Mouse (Mus musculus) intestine, postnatal 0 days (tissue): Measurements from ENCODE around the gene Aven. TPM values are rescaled to one million over a fixed set of nuclear protein-coding genes. Genes with fewer than 3 reads are reported as not detected.

ENCODE experiments used
- ATAC-seq: fragments of 200-750 bp; cut with Nextera tagmentation; 2 replicates; pipeline ENCODE4 v1.8.0; 2017; ENCODE audit warnings: mild to moderate bottlenecking, moderate TSS enrichment, moderate library complexity
- H3K27ac ChIP-seq: fragments of 300-500 bp; sonication (generic); 2 replicates; pipeline ENCODE4 v1.5.1; 2014; ENCODE audit warnings: mild to moderate bottlenecking, low read depth, low read length, moderate library complexity
- H3K27me3 ChIP-seq: fragments of 300-500 bp; sonication (generic); replicated peaks from 2 replicates; pipeline ENCODE4 v1.6.1; 2014; ENCODE audit warnings: low read length, mixed read lengths; ENCODE audit not compliant: control insufficient read depth, insufficient read depth
- H3K36me3 ChIP-seq: fragments of 300-500 bp; sonication (generic); 2 replicates; pipeline ENCODE4 v1.6.1; 2014; ENCODE audit warnings: mild to moderate bottlenecking, moderate library complexity; ENCODE audit not compliant: control insufficient read depth, insufficient read depth
- H3K4me1 ChIP-seq: fragments of 300-500 bp; sonication (generic); replicated peaks from 2 replicates; pipeline ENCODE4 v1.6.1; 2014; ENCODE audit warnings: antibody characterized with exemption, low read length, mixed read lengths; ENCODE audit not compliant: control insufficient read depth, insufficient read depth
- H3K4me2 ChIP-seq: fragments of 300-500 bp; sonication (generic); replicated peaks from 2 replicates; pipeline ENCODE4 v1.6.1; 2014; ENCODE audit warnings: low read depth, mild to moderate bottlenecking, moderate library complexity
- H3K4me3 ChIP-seq: fragments of 300-500 bp; sonication (generic); 2 replicates; pipeline ENCODE4 v1.5.1; 2014; ENCODE audit warnings: low read depth, low read length
- H3K9ac ChIP-seq: fragments of 300-500 bp; sonication (generic); 2 replicates; pipeline ENCODE4 v1.6.1; 2014; ENCODE audit warnings: mild to moderate bottlenecking, low read depth, low read length
- H3K9me3 ChIP-seq: fragments of 300-500 bp; sonication (generic); 2 replicates; pipeline ENCODE4 v1.6.1; 2016; ENCODE audit warnings: mixed run types; ENCODE audit not compliant: control insufficient read depth
- CTCF ChIP-seq: sonication (generic); IDR thresholded peaks from 2 replicates; pipeline ENCODE4 v1.5.1; 2016; ENCODE audit warnings: low read depth, mild to moderate bottlenecking, control low read depth, antibody characterized with exemption, moderate library complexity
- WGBS: fragments of 180-500 bp; shearing (Covaris S2); extraction: QIAGEN DNeasy Blood & Tissue Kit; methylation state at CpG from one replicate; pipeline ENCODE4 v1.1.7; 2014; 5-methylcytosine and 5-hydroxymethylcytosine counted together
- polyA plus RNA-seq: library from polyadenylated mRNA; unstranded; fragments of >200 nt; fragmentation: Nextera tagmentation; extraction: Ambion mirVana; gene quantifications from 2 replicates; pipeline ENCODE4 v1.2.1, GENCODE M21; 2015

Aven gene
- polyA plus RNA-seq, 1 experiment from 2014 or later: 5.9 TPM

- Histone ChIP-seq H3K36me3 (no peaks in the 10 kb centered on the region), H3K9ac (no peak overlapping the region), H3K4me3 (no peak overlapping the region), H3K4me2 (no peak overlapping the region), H3K27ac (no peak overlapping the region), H3K9me3 (0 out of 2 replicates have a peak, but pooled peaks cover 2% of the 10 kb centered on the region), H3K4me1 (no peaks in the 10 kb centered on the region), H3K27me3 (no peaks in the 10 kb centered on the region)
- 64% methylated on average over 3 of the region's 3 CpGs for WGBS
- ATAC-seq: no peak
- no peak for TF ChIP-seq CTCF
Observed at GRCm38 (mm10) chr2:112516728-112517127, 24.0 kb downstream of the Aven start.

GRCm38 (mm10) chr2:112517218-112517617 lies 24.5 kb downstream of the Aven start:
- Histone ChIP-seq H3K27ac (no peak overlapping the region), H3K36me3 (no peaks in the 10 kb centered on the region), H3K9ac (no peak overlapping the region), H3K9me3 (0 out of 2 replicates have a peak, but pooled peaks cover 2% of the 10 kb centered on the region), H3K4me1 (no peaks in the 10 kb centered on the region), H3K4me2 (no peak overlapping the region), H3K4me3 (no peak overlapping the region), H3K27me3 (no peaks in the 10 kb centered on the region)
- no peak for ATAC-seq
- 74% methylated on average over 3 of the region's 3 CpGs for WGBS
- TF ChIP-seq CTCF: no peak

DNA sequence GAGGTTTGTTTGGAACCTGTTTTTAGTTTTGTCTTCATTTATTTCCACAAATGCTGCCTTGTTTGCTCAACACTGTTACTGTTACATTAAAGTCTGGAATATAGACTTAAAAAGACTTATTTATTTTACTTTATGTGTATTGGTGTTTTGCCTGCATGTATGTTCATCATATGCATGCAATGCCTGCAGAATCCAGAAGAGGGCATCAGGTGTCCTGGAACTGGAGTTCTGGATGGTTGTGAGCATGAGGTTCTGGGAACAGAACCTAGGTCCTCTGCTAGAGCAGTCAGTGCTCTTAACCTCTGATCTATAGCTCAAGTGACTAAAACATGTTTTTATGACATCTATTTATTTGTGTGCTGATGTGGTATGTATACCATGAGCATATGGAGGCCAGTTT lies 25.8 kb downstream of the Aven start:
- H3K4me1 ChIP-seq: no peaks in the 10 kb centered on the region

DNA sequence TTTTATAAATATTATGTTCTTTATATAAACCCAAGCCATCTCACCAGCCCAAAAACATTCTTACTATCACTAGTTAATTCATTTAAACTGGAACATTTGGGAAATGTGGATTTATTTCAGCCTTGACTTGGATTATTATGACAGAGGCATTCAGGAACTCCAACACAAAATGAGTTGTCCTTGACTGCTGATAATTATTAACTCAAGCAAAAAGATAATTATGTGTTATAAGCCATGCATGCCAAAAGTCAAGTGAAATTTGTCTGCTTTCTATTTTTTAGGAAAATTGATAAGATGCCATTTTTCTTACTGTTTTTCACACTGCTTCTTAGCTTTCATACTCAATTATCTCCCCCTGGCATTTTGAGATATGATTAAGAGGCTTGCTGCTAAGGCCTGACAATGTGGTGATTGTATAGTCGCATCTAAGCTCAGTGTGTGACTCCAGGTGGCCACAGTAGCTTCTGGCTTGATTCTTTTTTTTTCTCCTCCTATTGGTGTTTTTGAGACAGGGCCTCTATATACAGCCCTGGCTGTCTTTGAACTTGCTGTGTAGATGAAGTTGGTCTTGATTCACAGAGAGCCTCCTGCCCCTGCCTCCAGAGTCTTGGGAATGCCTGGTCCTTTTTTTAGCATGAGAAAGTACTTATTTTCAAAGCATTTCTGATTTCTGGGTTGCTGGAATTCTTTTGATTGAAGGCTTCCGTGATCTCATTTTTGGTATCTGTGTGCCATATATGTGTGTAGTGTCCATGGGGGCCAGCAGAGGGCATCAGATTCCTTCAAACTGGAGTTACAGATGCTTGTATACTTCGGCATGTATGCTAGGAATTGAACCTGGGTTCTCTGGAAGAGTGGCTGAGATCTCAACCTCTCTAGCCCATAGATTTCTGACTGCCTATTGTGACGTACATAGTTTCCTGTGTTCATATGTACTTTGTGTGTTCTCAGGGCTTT lies 28.0 kb downstream of the Aven start:
- no peak overlapping the region for H3K4me3 ChIP-seq
- no peak overlapping the region for H3K9ac ChIP-seq
- H3K36me3 ChIP-seq: no peaks in the 10 kb centered on the region
- no peaks in the 10 kb centered on the region for H3K27me3 ChIP-seq
- no peaks in the 10 kb centered on the region for H3K4me1 ChIP-seq
- H3K27ac ChIP-seq: no peak overlapping the region
- no peak overlapping the region for H3K4me2 ChIP-seq
- ATAC-seq: no peak
- TF ChIP-seq CTCF: peak; percentile 43
- WGBS: 82% methylated on average over 4 of the region's 4 CpGs
- 0 out of 2 replicates have a peak, but pooled peaks cover 2% of the 10 kb centered on the region for H3K9me3 ChIP-seq

More for the DNA sequence above, 25.8 kb downstream of the Aven start:
- no peaks in the 10 kb centered on the region for H3K27me3 ChIP-seq
- no peak overlapping the region for H3K27ac ChIP-seq
- peak; percentile 25; the same call in 1 of the 2 replicates for TF ChIP-seq CTCF
- ATAC-seq: no peak
- 0 out of 2 replicates have a peak, but pooled peaks cover 2% of the 10 kb centered on the region for H3K9me3 ChIP-seq
- H3K4me2 ChIP-seq: no peak overlapping the region
- no peak overlapping the region for H3K9ac ChIP-seq
- no peaks in the 10 kb centered on the region for H3K36me3 ChIP-seq
- no peak overlapping the region for H3K4me3 ChIP-seq

DNA sequence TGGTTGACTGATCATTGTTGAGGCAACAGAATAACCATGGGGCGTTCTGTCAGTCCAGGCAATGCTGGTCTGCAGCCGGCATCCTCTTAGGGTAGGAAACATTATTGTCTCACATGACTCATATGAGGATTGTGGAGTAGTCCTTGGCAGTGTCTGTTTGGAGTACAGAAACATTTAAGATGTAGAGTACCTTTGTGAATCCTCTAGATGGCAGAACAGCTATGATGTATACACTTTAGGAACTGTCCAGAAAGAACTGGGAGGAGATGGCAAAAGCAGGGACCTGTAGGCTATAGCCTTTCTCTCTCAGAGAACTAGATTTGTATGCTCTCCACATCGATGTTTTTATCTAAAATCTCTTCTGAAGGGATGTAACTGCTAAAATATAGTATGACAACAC lies 34.2 kb downstream of the Aven start:
- no peak overlapping the region for H3K9ac ChIP-seq
- H3K4me3 ChIP-seq: no peak overlapping the region
- no peaks in the 10 kb centered on the region for H3K4me1 ChIP-seq
- H3K27ac ChIP-seq: no peak overlapping the region
- 0 out of 2 replicates have a peak, but pooled peaks cover 3% of the 10 kb centered on the region for H3K9me3 ChIP-seq
- 0 out of 2 replicates have a peak, but pooled peaks have one; percentile 11 for TF ChIP-seq CTCF
- no peak overlapping the region for H3K4me2 ChIP-seq
- 87% methylated on average over 3 of the region's 3 CpGs for WGBS
- H3K27me3 ChIP-seq: no peaks in the 10 kb centered on the region
- ATAC-seq: no peak
- no peaks in the 10 kb centered on the region for H3K36me3 ChIP-seq

DNA sequence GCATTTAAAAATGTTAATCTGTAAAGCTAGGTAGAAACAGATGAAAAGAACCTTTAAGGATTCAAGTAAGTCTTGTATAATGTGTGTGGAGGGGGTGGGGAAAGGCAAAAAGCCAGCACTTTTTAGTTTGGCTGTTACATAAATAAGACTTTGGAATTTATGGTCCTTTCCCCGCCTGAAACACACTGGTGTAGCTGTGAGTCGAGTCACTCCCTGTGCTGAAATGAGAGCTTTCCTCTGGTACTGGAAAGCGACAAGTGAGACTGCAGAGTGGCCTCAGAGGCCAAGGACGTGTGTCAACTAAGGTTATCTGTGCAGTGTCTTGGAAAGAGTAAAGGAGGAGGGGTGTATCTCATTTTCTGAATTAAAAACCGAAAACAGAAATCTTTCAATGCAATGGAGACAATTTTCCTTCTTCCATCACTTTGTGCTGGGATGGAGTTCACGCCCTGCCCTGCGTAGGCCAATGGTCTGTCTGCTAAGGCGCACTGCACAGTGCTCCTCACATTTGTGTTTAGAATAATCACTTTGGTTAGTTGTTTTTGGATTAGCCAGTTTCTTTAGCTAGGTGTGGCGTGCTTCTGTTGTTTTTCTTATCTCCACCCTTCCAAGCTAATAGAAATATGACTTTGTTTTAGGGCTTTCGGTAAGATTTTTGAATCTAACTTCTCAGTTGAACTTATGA lies 40.2 kb downstream of the Aven start:
- TF ChIP-seq CTCF: no peak
- Histone ChIP-seq H3K27me3 (no peaks in the 10 kb centered on the region), H3K36me3 (no peaks in the 10 kb centered on the region), H3K9me3 (no peaks in the 10 kb centered on the region), H3K4me3 (no peak overlapping the region), H3K9ac (no peak overlapping the region), H3K27ac (no peak overlapping the region), H3K4me1 (no peaks in the 10 kb centered on the region), H3K4me2 (no peak overlapping the region)
- WGBS: 48% methylated on average over 10 of the region's 10 CpGs
- no peak for ATAC-seq
